Mouse (Mus musculus): ENCODE measurements around the gene Muc2. TPM values are rescaled to one million over a fixed set of nuclear protein-coding genes. Genes with fewer than 3 reads are reported as not detected.
"Not testable (repeated sequence)": the region's sequence is repeated elsewhere in the genome, so short reads cannot be mapped to it uniquely, and the experiment has no call there.

The Muc2 gene
- polyA plus RNA-seq, 1 experiment from 2014 or later: 0.18 TPM

DNA sequence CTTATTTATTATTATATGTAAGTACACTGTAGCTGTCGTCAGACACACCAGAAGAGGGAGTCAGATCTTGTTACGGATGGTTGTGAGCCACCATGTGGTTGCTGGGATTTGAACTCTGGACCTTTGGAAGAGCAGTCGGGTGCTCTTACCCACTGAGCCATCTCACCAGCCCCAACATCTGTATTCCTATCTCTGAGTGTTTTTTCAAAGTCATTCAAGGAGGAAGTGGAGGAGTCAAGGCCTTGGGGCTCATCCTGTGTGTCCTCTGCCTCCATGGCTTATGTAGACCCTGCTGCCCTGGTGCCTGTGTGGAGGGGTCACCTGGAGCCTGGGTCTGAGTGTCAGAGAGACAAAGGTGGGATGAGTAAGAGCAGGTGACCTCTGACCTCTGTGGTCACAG lies 21.0 kb upstream of the Muc2 start:
- H3K27ac ChIP-seq (ENCODE audit: low read length); H3K4me2 ChIP-seq (ENCODE audit: low read length); H3K9ac ChIP-seq (replicated peaks; ENCODE audit: low read depth, low read length); H3K4me3 ChIP-seq (replicated peaks; ENCODE audit: low read length); H3K36me3 ChIP-seq (ENCODE audit: control insufficient read depth, insufficient read depth); H3K9me3 ChIP-seq (ENCODE audit: control insufficient read depth, low read length); H3K27me3 ChIP-seq (replicated peaks; ENCODE audit: control insufficient read depth, insufficient read depth, low read length); ATAC-seq; H3K4me1 ChIP-seq (replicated peaks; ENCODE audit: control insufficient read depth, insufficient read depth, low read length): not testable (repeated sequence)
- 92% methylated on average over 3 of the region's 3 CpGs for WGBS

DNA sequence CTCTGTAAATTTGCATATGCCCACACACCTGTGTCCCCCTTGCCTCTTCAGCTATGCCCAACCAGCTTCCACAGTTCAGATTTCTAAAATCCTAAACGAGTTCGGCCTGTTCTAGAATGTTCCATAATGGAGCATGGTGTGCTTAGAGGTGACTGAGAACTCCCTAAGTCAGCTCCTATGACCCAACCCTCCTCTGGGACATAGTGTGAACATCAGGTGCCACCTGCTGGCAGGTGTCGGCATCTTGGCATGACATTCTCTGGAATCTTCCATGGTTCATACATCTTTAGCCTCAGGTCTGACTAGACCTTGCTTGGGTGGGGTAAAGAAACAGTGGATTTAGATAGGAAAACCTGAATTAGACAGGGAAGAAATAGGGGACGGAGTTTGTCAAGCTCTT lies 19.1 kb upstream of the Muc2 start:
- H3K4me1 ChIP-seq (replicated peaks; ENCODE audit: control insufficient read depth, insufficient read depth, low read length): no peaks in the 10 kb centered on the region
- H3K9ac ChIP-seq (replicated peaks; ENCODE audit: low read depth, low read length): no peak overlapping the region

DNA sequence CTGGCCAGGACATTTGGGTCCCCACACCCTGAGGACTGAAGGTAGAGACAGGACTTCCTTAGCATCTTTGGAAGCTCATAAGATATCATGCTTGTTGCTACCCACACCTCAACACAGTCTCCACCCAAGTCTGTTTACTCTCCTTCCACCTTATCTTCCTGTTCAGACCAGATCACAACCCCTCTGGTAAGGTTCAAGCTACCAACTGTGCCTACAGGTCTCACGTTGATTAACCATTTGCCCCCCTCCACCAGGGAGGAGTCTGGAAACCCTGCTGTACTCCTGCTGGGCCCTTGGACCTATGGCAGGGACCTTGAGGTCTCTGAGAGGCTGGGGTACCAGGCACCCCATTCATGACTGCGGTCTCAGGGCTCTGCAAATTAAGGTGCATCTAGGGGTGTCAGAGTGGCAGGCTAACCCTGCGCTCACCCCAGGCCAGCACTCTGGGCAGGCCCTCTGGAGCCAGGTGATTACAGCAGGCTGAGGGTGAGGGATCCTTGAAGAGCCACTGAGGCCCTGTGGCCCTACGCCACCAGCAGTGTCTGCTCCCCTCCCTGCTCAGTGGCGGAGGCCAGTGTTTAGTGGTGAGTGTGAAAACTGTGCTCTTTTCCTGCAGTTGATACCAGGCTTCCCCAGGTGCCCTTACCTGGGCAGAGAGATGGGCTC lies 18.4 kb upstream of the Muc2 start:
- no peaks in the 10 kb centered on the region for H3K36me3 ChIP-seq (ENCODE audit: control insufficient read depth, insufficient read depth)
- no peaks in the 10 kb centered on the region for H3K9me3 ChIP-seq (ENCODE audit: control insufficient read depth, low read length)
- WGBS: 83% methylated on average over 5 of the region's 5 CpGs
- H3K4me1 ChIP-seq (replicated peaks; ENCODE audit: control insufficient read depth, insufficient read depth, low read length): no peaks in the 10 kb centered on the region
- H3K27me3 ChIP-seq (replicated peaks; ENCODE audit: control insufficient read depth, insufficient read depth, low read length): no peaks in the 10 kb centered on the region
- H3K4me3 ChIP-seq (replicated peaks; ENCODE audit: low read length): no peak overlapping the region
- no peak for ATAC-seq
- H3K27ac ChIP-seq (ENCODE audit: low read length): no peak overlapping the region
- H3K9ac ChIP-seq (replicated peaks; ENCODE audit: low read depth, low read length): no peak overlapping the region
- H3K4me2 ChIP-seq (ENCODE audit: low read length): no peak overlapping the region

More for the DNA sequence above, 19.1 kb upstream of the Muc2 start:
- Histone ChIP-seq H3K27ac (ENCODE audit: low read length) (no peak overlapping the region), H3K9me3 (ENCODE audit: control insufficient read depth, low read length) (no peaks in the 10 kb centered on the region), H3K27me3 (replicated peaks; ENCODE audit: control insufficient read depth, insufficient read depth, low read length) (no peaks in the 10 kb centered on the region), H3K4me2 (ENCODE audit: low read length) (no peak overlapping the region), H3K4me3 (replicated peaks; ENCODE audit: low read length) (no peak overlapping the region), H3K36me3 (ENCODE audit: control insufficient read depth, insufficient read depth) (no peaks in the 10 kb centered on the region)
- no peak for ATAC-seq
- 82% methylated on average over 4 of the region's 4 CpGs for WGBS

DNA sequence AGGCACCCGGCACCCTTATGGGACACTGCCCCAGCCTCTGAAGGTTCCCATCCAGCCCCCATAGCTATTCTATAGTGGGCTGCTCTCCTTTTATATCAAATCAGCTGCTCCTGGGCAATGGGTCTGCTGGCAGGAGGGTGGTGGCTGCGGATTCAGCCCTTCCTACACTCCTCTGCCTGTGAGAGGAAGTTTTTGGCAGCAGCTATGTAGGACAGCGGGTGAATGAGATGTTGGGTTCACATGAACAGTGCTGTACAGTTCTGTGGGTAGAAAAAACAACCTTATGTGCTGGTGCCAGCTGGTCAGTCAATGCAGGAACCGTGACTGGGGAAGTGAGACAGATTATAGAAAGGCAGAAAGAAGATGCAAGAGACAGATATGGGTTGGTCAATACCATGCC lies 11.2 kb upstream of the Muc2 start:
- no peaks in the 10 kb centered on the region for H3K9me3 ChIP-seq (ENCODE audit: control insufficient read depth, low read length)
- H3K27me3 ChIP-seq (replicated peaks; ENCODE audit: control insufficient read depth, insufficient read depth, low read length): no peaks in the 10 kb centered on the region
- H3K4me1 ChIP-seq (replicated peaks; ENCODE audit: control insufficient read depth, insufficient read depth, low read length): no peaks in the 10 kb centered on the region
- 85% methylated on average over 4 of the region's 4 CpGs for WGBS
- no peak overlapping the region for H3K4me3 ChIP-seq (replicated peaks; ENCODE audit: low read length)
- H3K27ac ChIP-seq (ENCODE audit: low read length): no peak overlapping the region
- H3K9ac ChIP-seq (replicated peaks; ENCODE audit: low read depth, low read length): no peak overlapping the region
- no peaks in the 10 kb centered on the region for H3K36me3 ChIP-seq (ENCODE audit: control insufficient read depth, insufficient read depth)
- H3K4me2 ChIP-seq (ENCODE audit: low read length): no peak overlapping the region
- ATAC-seq: no peak

DNA sequence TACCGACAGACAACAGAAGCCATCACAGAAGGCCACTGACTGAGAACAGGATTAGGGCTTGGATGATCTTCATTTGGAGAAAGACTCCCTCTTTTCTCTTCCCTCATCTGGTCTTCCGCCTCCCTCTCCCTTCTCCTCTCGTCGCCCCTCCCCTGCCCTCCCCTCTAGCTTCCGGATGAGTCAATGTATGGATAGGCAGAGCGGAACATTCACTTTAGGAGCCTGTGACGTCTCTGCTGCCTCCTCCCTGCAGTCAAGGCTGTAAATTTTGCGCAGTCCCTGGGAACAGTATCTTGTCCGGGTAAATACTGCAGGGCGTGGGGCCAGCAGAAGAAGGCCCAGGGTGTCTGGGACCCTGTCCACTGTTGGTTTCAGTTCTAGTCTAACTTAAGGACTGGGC lies 2.8 kb upstream of the Muc2 start:
- Histone ChIP-seq H3K9me3 (ENCODE audit: control insufficient read depth, low read length) (no peaks in the 10 kb centered on the region), H3K27ac (ENCODE audit: low read length) (no peak overlapping the region), H3K4me3 (replicated peaks; ENCODE audit: low read length) (no peak overlapping the region), H3K9ac (replicated peaks; ENCODE audit: low read depth, low read length) (no peak overlapping the region), H3K36me3 (ENCODE audit: control insufficient read depth, insufficient read depth) (no peaks in the 10 kb centered on the region), H3K4me2 (ENCODE audit: low read length) (no peak overlapping the region), H3K27me3 (replicated peaks; ENCODE audit: control insufficient read depth, insufficient read depth, low read length) (no peaks in the 10 kb centered on the region), H3K4me1 (replicated peaks; ENCODE audit: control insufficient read depth, insufficient read depth, low read length) (no peaks in the 10 kb centered on the region)
- 78% methylated on average over 10 of the region's 10 CpGs for WGBS
- ATAC-seq: no peak

DNA sequence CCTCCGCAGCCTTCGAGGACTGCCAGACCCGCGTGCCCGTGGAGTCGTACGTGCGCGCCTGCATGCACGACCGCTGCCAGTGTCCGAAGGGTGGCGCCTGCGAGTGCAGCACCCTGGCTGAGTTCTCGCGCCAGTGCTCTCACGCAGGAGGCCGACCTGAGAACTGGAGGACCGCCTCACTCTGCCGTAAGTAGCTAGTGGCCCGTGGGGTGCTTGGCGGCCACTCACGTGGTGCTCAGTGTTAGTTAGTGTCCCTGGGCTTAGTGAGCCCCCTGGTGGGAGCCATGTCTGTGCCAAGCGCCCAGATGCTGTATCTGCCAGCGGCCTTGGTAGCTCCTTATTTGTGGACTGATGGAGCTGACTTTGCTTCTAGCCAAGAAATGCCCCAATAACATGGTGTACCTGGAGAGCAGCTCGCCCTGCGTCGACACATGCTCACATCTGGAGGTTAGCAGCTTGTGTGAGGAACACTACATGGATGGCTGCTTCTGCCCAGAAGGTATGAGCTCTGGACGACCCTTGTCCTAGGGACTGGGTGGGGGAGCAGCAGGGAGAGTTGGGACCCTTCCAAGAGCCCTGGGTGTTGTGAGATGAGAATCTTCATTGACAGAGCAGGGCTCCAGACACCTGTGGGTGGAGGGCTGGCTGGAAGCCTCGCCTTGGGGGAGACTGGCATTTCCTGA lies 3.6 kb downstream of the Muc2 start:
- H3K9ac ChIP-seq (replicated peaks; ENCODE audit: low read depth, low read length): no peak overlapping the region
- H3K4me1 ChIP-seq (replicated peaks; ENCODE audit: control insufficient read depth, insufficient read depth, low read length): no peaks in the 10 kb centered on the region
- no peaks in the 10 kb centered on the region for H3K36me3 ChIP-seq (ENCODE audit: control insufficient read depth, insufficient read depth)
- H3K27ac ChIP-seq (ENCODE audit: low read length): no peak overlapping the region
- no peaks in the 10 kb centered on the region for H3K9me3 ChIP-seq (ENCODE audit: control insufficient read depth, low read length)
- no peak for ATAC-seq
- peak overlapping the region; percentile 2 for H3K4me2 ChIP-seq (ENCODE audit: low read length)
- 63% methylated on average over 30 of the region's 30 CpGs for WGBS
- H3K4me3 ChIP-seq (replicated peaks; ENCODE audit: low read length): no peak overlapping the region
- H3K27me3 ChIP-seq (replicated peaks; ENCODE audit: control insufficient read depth, insufficient read depth, low read length): no peaks in the 10 kb centered on the region

DNA sequence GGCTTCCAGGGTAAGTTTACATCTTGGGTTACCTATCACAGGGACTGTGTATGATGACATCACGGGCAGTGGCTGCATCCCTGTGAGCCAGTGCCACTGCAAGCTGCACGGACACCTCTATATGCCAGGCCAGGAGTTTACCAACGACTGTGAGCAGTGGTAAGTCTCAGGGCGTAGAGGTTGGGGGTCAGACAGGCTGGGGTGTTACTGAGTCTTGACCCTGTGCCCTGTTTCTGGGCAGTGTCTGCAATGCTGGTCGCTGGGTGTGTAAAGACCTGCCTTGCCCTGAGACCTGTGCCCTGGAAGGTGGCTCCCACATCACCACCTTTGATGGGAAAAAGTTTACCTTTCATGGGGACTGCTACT lies 4.1 kb downstream of the Muc2 start:
- no peak overlapping the region for H3K9ac ChIP-seq (replicated peaks; ENCODE audit: low read depth, low read length)
- 83% methylated on average over 5 of the region's 5 CpGs for WGBS
- no peaks in the 10 kb centered on the region for H3K27me3 ChIP-seq (replicated peaks; ENCODE audit: control insufficient read depth, insufficient read depth, low read length)
- no peak overlapping the region for H3K4me3 ChIP-seq (replicated peaks; ENCODE audit: low read length)
- H3K27ac ChIP-seq (ENCODE audit: low read length): no peak overlapping the region
- no peaks in the 10 kb centered on the region for H3K4me1 ChIP-seq (replicated peaks; ENCODE audit: control insufficient read depth, insufficient read depth, low read length)
- H3K9me3 ChIP-seq (ENCODE audit: control insufficient read depth, low read length): no peaks in the 10 kb centered on the region
- H3K4me2 ChIP-seq (ENCODE audit: low read length): no peak overlapping the region
- no peaks in the 10 kb centered on the region for H3K36me3 ChIP-seq (ENCODE audit: control insufficient read depth, insufficient read depth)
- no peak for ATAC-seq

DNA sequence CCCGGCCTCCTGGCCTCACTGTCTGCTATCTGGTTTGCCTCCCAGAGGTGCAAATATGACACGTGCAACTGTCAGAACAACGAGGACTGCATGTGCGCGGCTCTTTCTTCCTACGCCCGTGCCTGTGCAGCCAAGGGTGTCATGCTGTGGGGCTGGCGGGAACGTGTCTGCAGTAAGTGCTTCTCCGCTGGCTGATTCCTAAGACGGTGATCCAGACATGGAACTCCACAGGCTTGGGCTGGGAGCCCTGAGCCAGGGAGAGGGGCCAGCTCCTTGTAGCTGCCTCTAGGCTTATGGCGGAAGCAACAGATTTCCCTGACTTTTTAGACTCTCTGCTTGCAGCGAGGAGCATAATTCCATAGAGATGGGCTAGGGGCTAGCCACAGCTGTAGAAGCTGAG lies 6.4 kb downstream of the Muc2 start:
- WGBS: 80% methylated on average over 13 of the region's 13 CpGs
- Histone ChIP-seq H3K27me3 (replicated peaks; ENCODE audit: control insufficient read depth, insufficient read depth, low read length) (no peaks in the 10 kb centered on the region), H3K4me3 (replicated peaks; ENCODE audit: low read length) (no peak overlapping the region), H3K4me1 (replicated peaks; ENCODE audit: control insufficient read depth, insufficient read depth, low read length) (no peaks in the 10 kb centered on the region), H3K9ac (replicated peaks; ENCODE audit: low read depth, low read length) (no peak overlapping the region), H3K9me3 (ENCODE audit: control insufficient read depth, low read length) (no peaks in the 10 kb centered on the region), H3K4me2 (ENCODE audit: low read length) (no peak overlapping the region), H3K36me3 (ENCODE audit: control insufficient read depth, insufficient read depth) (no peaks in the 10 kb centered on the region), H3K27ac (ENCODE audit: low read length) (no peak overlapping the region)
- no peak for ATAC-seq

DNA sequence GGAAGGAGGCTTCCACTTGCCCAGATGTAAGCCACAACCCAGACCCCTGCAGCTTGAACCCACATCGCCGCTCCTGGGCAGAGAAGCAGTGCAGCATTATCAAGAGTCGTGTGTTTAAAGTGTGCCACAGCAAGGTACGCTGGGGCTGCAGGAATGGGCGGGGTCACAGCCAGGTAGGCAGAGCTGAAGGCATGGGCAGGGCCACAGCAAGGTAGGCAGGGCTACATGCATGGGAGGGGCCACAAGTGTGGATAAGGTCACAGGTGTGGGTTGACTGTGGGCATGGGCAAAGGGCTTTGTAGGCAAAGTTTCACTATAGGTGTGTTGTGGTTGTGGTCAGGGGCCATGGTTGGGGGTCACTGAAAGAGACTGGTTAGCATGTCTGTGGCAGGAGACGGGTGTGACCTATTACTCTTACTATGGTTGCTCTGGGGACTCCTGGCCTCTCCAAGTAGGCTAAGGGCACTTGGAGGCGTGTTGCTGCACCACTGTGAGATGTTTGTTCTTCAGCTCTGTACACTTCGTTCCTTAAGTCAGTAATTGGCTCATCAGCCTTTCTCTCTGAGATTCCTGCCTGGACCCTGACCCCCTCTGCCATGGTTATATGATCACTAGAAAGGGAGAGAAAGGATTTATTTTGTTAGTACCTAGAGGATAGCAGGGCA lies 9.5 kb downstream of the Muc2 start:
- no peaks in the 10 kb centered on the region for H3K4me1 ChIP-seq (replicated peaks; ENCODE audit: control insufficient read depth, insufficient read depth, low read length)
- ATAC-seq: no peak
- no peak overlapping the region for H3K4me3 ChIP-seq (replicated peaks; ENCODE audit: low read length)
- H3K9ac ChIP-seq (replicated peaks; ENCODE audit: low read depth, low read length): no peak overlapping the region
- no peaks in the 10 kb centered on the region for H3K36me3 ChIP-seq (ENCODE audit: control insufficient read depth, insufficient read depth)
- WGBS: 84% methylated on average over 8 of the region's 8 CpGs
- no peaks in the 10 kb centered on the region for H3K27me3 ChIP-seq (replicated peaks; ENCODE audit: control insufficient read depth, insufficient read depth, low read length)
- H3K4me2 ChIP-seq (ENCODE audit: low read length): no peak overlapping the region
- H3K27ac ChIP-seq (ENCODE audit: low read length): no peak overlapping the region
- no peaks in the 10 kb centered on the region for H3K9me3 ChIP-seq (ENCODE audit: control insufficient read depth, low read length)
